ENCODE assay signal across 8 mouse cellular contexts in the genomic region with DNA sequence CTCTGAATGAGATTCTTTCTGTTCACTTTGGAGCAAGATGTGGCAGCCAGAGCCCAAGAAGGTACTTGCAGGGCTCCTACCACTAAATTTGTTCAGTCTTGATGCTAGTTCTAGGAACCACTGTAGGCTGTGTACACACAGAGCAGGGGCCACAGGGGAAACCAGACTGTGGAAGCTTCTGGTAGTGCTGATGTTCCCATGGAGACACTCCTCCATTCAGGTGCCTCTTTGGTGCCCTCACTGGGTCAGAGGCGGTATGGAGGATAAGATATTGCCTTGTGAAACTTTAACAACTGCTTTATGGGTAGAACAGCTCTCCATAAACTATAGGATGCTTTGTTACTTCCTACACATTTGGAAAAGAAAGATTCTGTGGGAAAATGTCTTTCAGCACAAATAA. TPM values are rescaled to one million over a fixed set of nuclear protein-coding genes. Genes with fewer than 3 reads are reported as not detected.
DNase-seq lines count a peak whose midpoint lies in the region; ATAC-seq and TF ChIP-seq lines count a peak whose summit lies in the region.

No protein-coding gene starts in this region.

- peak; percentile 21 for DNase-seq in hindbrain, embryonic 10.5 days (ENCODE audit: low spot score)
- DNase-seq in neural tube, embryonic 10.5 days (ENCODE audit: extremely low spot score, low spot score), result no peak
- peak; percentile 6 for DNase-seq in right cerebral cortex, postnatal 4 days
- no peak for DNase-seq in frontal cortex, postnatal 25 days (ENCODE audit: low spot score in 2 of 2)

- no peaks in the 10 kb centered on the region for H3K27me3 ChIP-seq in hindbrain, embryonic 10.5 days (ENCODE audit: insufficient read depth, poor library complexity, severe bottlenecking)
- no peaks in the 10 kb centered on the region for H3K27me3 ChIP-seq in hindbrain, embryonic 12.5 days
- H3K27me3 ChIP-seq in neural tube, embryonic 12.5 days (replicated peaks), result no peaks in the 10 kb centered on the region
- no peaks in the 10 kb centered on the region for H3K27me3 ChIP-seq in forebrain, embryonic 16.5 days (replicated peaks; ENCODE audit: control insufficient read depth, insufficient read depth, low read length)

- no peaks in the 10 kb centered on the region for H3K36me3 ChIP-seq in hindbrain, embryonic 10.5 days
- no peaks in the 10 kb centered on the region for H3K36me3 ChIP-seq in hindbrain, embryonic 12.5 days
- no peaks in the 10 kb centered on the region for H3K36me3 ChIP-seq in neural tube, embryonic 12.5 days
- H3K36me3 ChIP-seq in forebrain, embryonic 16.5 days (ENCODE audit: control insufficient read depth, insufficient read depth), result no peaks in the 10 kb centered on the region

- WGBS in hindbrain, embryonic 10.5 days, result 20% methylated on average over 1 of the region's 1 CpGs
- WGBS in hindbrain, embryonic 12.5 days, result 17% methylated on average over 1 of the region's 1 CpGs
- WGBS in neural tube, embryonic 12.5 days, result 21% methylated on average over 1 of the region's 1 CpGs
- 32% methylated on average over 1 of the region's 1 CpGs for WGBS in forebrain, embryonic 16.5 days

- 0 out of 2 replicates have a peak, but pooled peaks have one; percentile 14 for TF ChIP-seq CTCF in cortical plate, adult 2 months (IDR thresholded peaks at IDR 0.05; ENCODE audit: extremely low read depth, insufficient read depth, low read length)

- TF ChIP-seq POLR2A in cortical plate, adult 2 months (IDR thresholded peaks at IDR 0.05; ENCODE audit: extremely low read depth, insufficient read depth, low read length), result no peak

- no peak for ATAC-seq in hindbrain, embryonic 12.5 days (ENCODE audit: low FRiP score)
- peak; percentile 58; the same call in 1 of the 2 replicates for ATAC-seq in neural tube, embryonic 12.5 days (ENCODE audit: low FRiP score, low read depth)
- no peak for ATAC-seq in forebrain, embryonic 16.5 days

- no peak overlapping the region for H3K4me3 ChIP-seq in hindbrain, embryonic 10.5 days
- no peak overlapping the region for H3K4me3 ChIP-seq in hindbrain, embryonic 12.5 days
- H3K4me3 ChIP-seq in neural tube, embryonic 12.5 days, result no peak overlapping the region
- no peak overlapping the region for H3K4me3 ChIP-seq in cortical plate, adult 2 months (ENCODE audit: insufficient read depth, low read length)
- no peak overlapping the region for H3K4me3 ChIP-seq in forebrain, embryonic 16.5 days (replicated peaks; ENCODE audit: low read length)

- no peak overlapping the region for H3K9ac ChIP-seq in hindbrain, embryonic 12.5 days
- no peak overlapping the region for H3K9ac ChIP-seq in neural tube, embryonic 12.5 days
- H3K9ac ChIP-seq in forebrain, embryonic 16.5 days (replicated peaks; ENCODE audit: low read depth, low read length), result no peak overlapping the region

- H3K27ac ChIP-seq in hindbrain, embryonic 10.5 days, result no peak overlapping the region
- H3K27ac ChIP-seq in hindbrain, embryonic 12.5 days, result no peak overlapping the region
- no peak overlapping the region for H3K27ac ChIP-seq in neural tube, embryonic 12.5 days
- H3K27ac ChIP-seq in cortical plate, adult 2 months (ENCODE audit: insufficient read depth, low read length), result no peak overlapping the region
- no peak overlapping the region for H3K27ac ChIP-seq in forebrain, embryonic 16.5 days (ENCODE audit: low read length)

- H3K4me2 ChIP-seq in hindbrain, embryonic 12.5 days (replicated peaks), result no peak overlapping the region
- no peak overlapping the region for H3K4me2 ChIP-seq in neural tube, embryonic 12.5 days (replicated peaks)
- H3K4me2 ChIP-seq in forebrain, embryonic 16.5 days (ENCODE audit: low read length), result no peak overlapping the region

- no peaks in the 10 kb centered on the region for H3K9me3 ChIP-seq in hindbrain, embryonic 10.5 days
- no peaks in the 10 kb centered on the region for H3K9me3 ChIP-seq in hindbrain, embryonic 12.5 days (replicated peaks)
- H3K9me3 ChIP-seq in neural tube, embryonic 12.5 days, result no peaks in the 10 kb centered on the region
- no peaks in the 10 kb centered on the region for H3K9me3 ChIP-seq in forebrain, embryonic 16.5 days (ENCODE audit: control insufficient read depth, low read length)

- H3K4me1 ChIP-seq in hindbrain, embryonic 10.5 days (replicated peaks), result peaks cover 4% of the 10 kb centered on the region; the same call in 1 of the 2 replicates
- H3K4me1 ChIP-seq in hindbrain, embryonic 12.5 days, result no peaks in the 10 kb centered on the region
- 0 out of 2 replicates have a peak, but pooled peaks cover 5% of the 10 kb centered on the region for H3K4me1 ChIP-seq in neural tube, embryonic 12.5 days
- H3K4me1 ChIP-seq in cortical plate, adult 2 months (ENCODE audit: control insufficient read depth, insufficient read depth, low read length), result no peaks in the 10 kb centered on the region
- H3K4me1 ChIP-seq in forebrain, embryonic 16.5 days (replicated peaks; ENCODE audit: control insufficient read depth, insufficient read depth, low read length), result no peaks in the 10 kb centered on the region

RNA-seq across cellular contexts. Expression of a gene that starts 45.1 kb away (rescaled TPM):
- polyA plus RNA-seq in hindbrain, embryonic 10.5 days (2016; fragmentation: Nextera tagmentation; extraction: Ambion mirVana), result 11.8 and 13.6 TPM in 2 replicates
- polyA plus RNA-seq in hindbrain, embryonic 12.5 days (2016; fragmentation: Nextera tagmentation; extraction: Ambion mirVana), result 16.9 and 18.4 TPM in 2 replicates
- 19.2 and 20.6 TPM in 2 replicates for polyA plus RNA-seq in neural tube, embryonic 12.5 days (2016; fragmentation: Nextera tagmentation; extraction: Ambion mirVana)
- 12.4 and 12.5 TPM in 2 replicates for polyA plus RNA-seq in cortical plate, adult 2 months (2012; rRNA removed)
- 26.3 and 27.9 TPM in 2 replicates for polyA plus RNA-seq in forebrain, embryonic 16.5 days (2015; fragmentation: Nextera tagmentation; extraction: Ambion mirVana)

Comparison
In these comparisons a context has a peak if more than half of its experiments do, and no peak if none do; other contexts are left out.
1. DNase-seq: peak in hindbrain, embryonic 10.5 days (single experiment) and right cerebral cortex, postnatal 4 days (single experiment); none in neural tube, embryonic 10.5 days (single experiment) and frontal cortex, postnatal 25 days (0 of 2).